Mouse (Mus musculus) liver, embryonic 13.5 days (tissue): Measurements from ENCODE around the gene Cdk2ap1. TPM values are rescaled to one million over a fixed set of nuclear protein-coding genes. Genes with fewer than 3 reads are reported as not detected.

Experiments
- polyA plus RNA-seq: library from polyadenylated mRNA; unstranded; fragments of >200 nt; fragmentation: Nextera tagmentation; extraction: Ambion mirVana; gene quantifications from 2 replicates; pipeline ENCODE4 v1.2.1, GENCODE M21; 2015

The Cdk2ap1 gene
- polyA plus RNA-seq, 1 experiment from 2014 or later: 17.1 TPM

Other genes with a start within 250 kb of the Cdk2ap1 start
- gene Arl6ip4, start 247.0 kb downstream of the Cdk2ap1 start, polyA plus RNA-seq: 83.3 and 84.6 TPM in 2 replicates
- 1.3 and 1.4 TPM in 2 replicates for gene Pitpnm2, start 113.3 kb downstream of the Cdk2ap1 start, polyA plus RNA-seq
- gene Mphosph9, start 35.1 kb downstream of the Cdk2ap1 start, polyA plus RNA-seq: 5.6 and 6.3 TPM in 2 replicates
- gene 2810006K23Rik, start 35.0 kb downstream of the Cdk2ap1 start, polyA plus RNA-seq: 7.0 and 7.7 TPM in 2 replicates
- gene Sbno1, start 62.9 kb upstream of the Cdk2ap1 start, polyA plus RNA-seq: 50.7 and 64.9 TPM in 2 replicates
- 45.4 and 58.4 TPM in 2 replicates for gene Kmt5a, start 76.8 kb upstream of the Cdk2ap1 start, polyA plus RNA-seq
- gene Rilpl2, start 115.3 kb upstream of the Cdk2ap1 start, polyA plus RNA-seq: 9.9 and 10.3 TPM in 2 replicates
- gene Snrnp35, start 120.1 kb upstream of the Cdk2ap1 start, polyA plus RNA-seq: 14.6 and 15.0 TPM in 2 replicates
- gene Rilpl1, start 168.3 kb upstream of the Cdk2ap1 start, polyA plus RNA-seq: 1.9 and 2.5 TPM in 2 replicates
- 366 and 422 TPM in 2 replicates for gene Tmed2, start 177.6 kb upstream of the Cdk2ap1 start, polyA plus RNA-seq
- gene Ddx55, start 189.8 kb upstream of the Cdk2ap1 start, polyA plus RNA-seq: 9.4 and 11.0 TPM in 2 replicates
- gene Eif2b1, start 216.0 kb upstream of the Cdk2ap1 start, polyA plus RNA-seq: 69.8 and 80.8 TPM in 2 replicates
- gene Gtf2h3, start 216.1 kb upstream of the Cdk2ap1 start, polyA plus RNA-seq: 30.8 and 37.6 TPM in 2 replicates